Mouse (Mus musculus): ENCODE data around the gene Luc7l2.

GRCm38 (mm10) chr6:38535366-38535690 is 15.8 kb upstream of the Luc7l2 start:
- TF ChIP-seq CTCF (IDR thresholded peaks at IDR 0.05; ENCODE audit: low read depth), result no peak
- TF ChIP-seq EP300 (IDR thresholded peaks at IDR 0.05; ENCODE audit: low read depth), result no peak

Measured in liver, embryonic 14.5 days (tissue).